Mouse (Mus musculus) stomach, embryonic 16.5 days (tissue): Measurements from ENCODE around the gene Nyx. TPM values are rescaled to one million over a fixed set of nuclear protein-coding genes. Genes with fewer than 3 reads are reported as not detected.

Experiments
- ATAC-seq: fragments of 200-750 bp; cut with Nextera tagmentation; 2 replicates; pipeline ENCODE4 v1.8.0; 2017; ENCODE audit warnings: moderate number of reproducible peaks, moderate TSS enrichment; ENCODE audit not compliant: insufficient read depth, low FRiP score
- H3K27ac ChIP-seq: fragments of 300-500 bp; sonication (generic); 2 replicates; pipeline ENCODE4 v1.5.1; 2014; ENCODE audit warnings: low read length
- H3K27me3 ChIP-seq: fragments of 300-500 bp; sonication (generic); 2 replicates; pipeline ENCODE4 v1.6.1; 2014; ENCODE audit warnings: low read length, control low read depth, mixed read lengths; ENCODE audit not compliant: control insufficient read depth, insufficient read depth
- H3K36me3 ChIP-seq: fragments of 300-500 bp; sonication (generic); 2 replicates; pipeline ENCODE4 v1.6.1; 2014; ENCODE audit warnings: low read length; ENCODE audit not compliant: control insufficient read depth, insufficient read depth
- H3K4me1 ChIP-seq: fragments of 300-500 bp; sonication (generic); 2 replicates; pipeline ENCODE4 v1.6.1; 2014; ENCODE audit warnings: low read length, control low read depth, mixed read lengths; ENCODE audit not compliant: control insufficient read depth, insufficient read depth
- H3K4me2 ChIP-seq: fragments of 300-500 bp; sonication (generic); 2 replicates; pipeline ENCODE4 v1.6.1; 2014; ENCODE audit warnings: low read depth, low read length, mixed read lengths
- H3K4me3 ChIP-seq: fragments of 300-500 bp; sonication (generic); replicated peaks from 2 replicates; pipeline ENCODE4 v1.5.1; 2014; ENCODE audit warnings: mild to moderate bottlenecking, low read length
- H3K9ac ChIP-seq: fragments of 300-500 bp; sonication (generic); 2 replicates; pipeline ENCODE4 v1.6.1; 2014; ENCODE audit warnings: low read length
- H3K9me3 ChIP-seq: fragments of 300-500 bp; sonication (generic); replicated peaks from 2 replicates; pipeline ENCODE4 v1.6.1; 2016; ENCODE audit warnings: low read length, control low read depth; ENCODE audit not compliant: control insufficient read depth
- WGBS: fragments of 180-500 bp; shearing (Covaris S2); extraction: QIAGEN DNeasy Blood & Tissue Kit; methylation state at CpG from one replicate; pipeline ENCODE4 v1.1.7; 2014; 5-methylcytosine and 5-hydroxymethylcytosine counted together
- polyA plus RNA-seq: library from polyadenylated mRNA; unstranded; fragments of >200 nt; fragmentation: Nextera tagmentation; extraction: Ambion mirVana; gene quantifications from 2 replicates; pipeline ENCODE4 v1.2.1, GENCODE M21; 2015

Nyx gene
- polyA plus RNA-seq, 1 experiment from 2014 or later, result 0.06 TPM

- H3K9ac ChIP-seq, result no peak overlapping the region
- no peak for ATAC-seq
- peaks cover 12% of the 10 kb centered on the region; the same call in 1 of the 2 replicates for H3K9me3 ChIP-seq
- no peaks in the 10 kb centered on the region for H3K36me3 ChIP-seq
- no peak overlapping the region for H3K27ac ChIP-seq
- H3K4me1 ChIP-seq, result no peaks in the 10 kb centered on the region
- peaks cover 12% of the 10 kb centered on the region; the same call in 1 of the 2 replicates for H3K27me3 ChIP-seq
- H3K4me3 ChIP-seq, result no peak overlapping the region
- H3K4me2 ChIP-seq, result no peak overlapping the region
Measured at GRCm38 (mm10) chrX:13484447-13484846, 18.5 kb downstream of the Nyx start.

DNA sequence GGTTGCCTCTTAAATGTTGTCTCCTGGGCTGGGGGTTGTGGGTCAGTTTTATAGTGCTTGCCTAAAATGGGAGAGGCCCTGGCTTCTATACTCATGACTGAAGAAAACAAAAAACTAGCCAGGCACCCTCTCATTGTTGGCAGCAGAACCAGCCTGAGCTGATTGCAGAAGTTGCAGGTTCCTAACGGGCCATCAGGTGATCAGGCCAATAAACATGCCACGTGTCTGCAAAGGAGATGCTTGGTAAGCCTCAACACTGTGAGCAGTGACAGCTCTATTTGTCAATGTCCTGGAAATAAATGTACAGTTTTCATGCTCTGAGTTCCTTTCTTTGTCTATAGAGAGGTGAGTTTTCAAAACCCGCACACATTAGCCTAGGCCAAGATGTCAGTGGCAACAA lies 23.1 kb downstream of the Nyx start:
- Histone ChIP-seq H3K36me3 (no peaks in the 10 kb centered on the region), H3K27ac (no peak overlapping the region), H3K4me2 (no peak overlapping the region), H3K27me3 (peaks cover 12% of the 10 kb centered on the region; the same call in 1 of the 2 replicates), H3K9me3 (peaks cover 12% of the 10 kb centered on the region; the same call in 1 of the 2 replicates), H3K9ac (no peak overlapping the region), H3K4me3 (no peak overlapping the region), H3K4me1 (no peaks in the 10 kb centered on the region)
- ATAC-seq, result no peak
- 68% methylated on average over 3 of the region's 3 CpGs for WGBS

DNA sequence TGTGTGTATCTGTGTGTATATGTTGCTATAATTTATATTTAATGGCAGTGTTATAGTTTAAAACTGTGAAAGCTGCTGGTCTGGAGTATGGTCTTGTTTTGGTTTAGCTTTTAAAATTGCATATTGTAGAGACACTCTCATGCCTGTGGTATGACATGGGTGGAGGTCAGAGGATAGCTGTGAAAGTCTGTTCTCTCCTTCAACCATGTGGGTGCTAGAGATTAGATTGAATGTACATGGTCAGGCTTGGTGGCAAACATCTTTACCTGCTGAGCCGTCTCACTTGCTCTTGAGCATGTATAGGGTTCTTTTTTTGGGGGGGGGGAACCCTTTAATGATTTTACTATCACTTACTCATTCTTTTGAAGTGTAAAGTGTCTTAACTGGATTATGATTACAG lies 23.9 kb downstream of the Nyx start:
- Histone ChIP-seq H3K9me3 (peaks cover 12% of the 10 kb centered on the region; the same call in 1 of the 2 replicates), H3K36me3 (no peaks in the 10 kb centered on the region), H3K9ac (no peak overlapping the region), H3K4me3 (no peak overlapping the region), H3K4me1 (no peaks in the 10 kb centered on the region), H3K4me2 (no peak overlapping the region), H3K27me3 (peaks cover 12% of the 10 kb centered on the region; the same call in 1 of the 2 replicates), H3K27ac (no peak overlapping the region)
- WGBS, result 75% methylated on average over 1 of the region's 1 CpGs
- no peak for ATAC-seq

DNA sequence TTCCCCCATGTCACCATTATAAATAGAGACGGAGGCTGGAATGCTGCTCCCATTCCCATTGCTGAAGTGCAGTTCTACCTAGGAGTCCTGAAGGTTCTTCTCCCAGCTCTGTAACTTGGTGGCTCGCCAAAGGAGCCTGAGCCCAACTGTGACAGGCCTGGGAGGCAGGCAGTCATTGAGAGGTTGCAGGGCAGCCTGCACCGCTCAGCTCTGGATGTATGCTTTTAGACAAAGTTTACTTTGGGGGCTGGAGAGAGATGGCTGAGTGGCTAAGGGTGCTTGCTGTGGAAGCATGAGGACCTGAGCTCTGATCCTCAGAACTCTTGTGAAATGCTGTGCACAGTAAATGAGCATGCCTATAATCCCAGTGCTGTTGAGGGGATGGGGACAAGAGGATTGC lies 25.0 kb downstream of the Nyx start:
- no peak overlapping the region for H3K27ac ChIP-seq
- WGBS, result 48% methylated on average over 3 of the region's 3 CpGs
- H3K4me1 ChIP-seq, result no peaks in the 10 kb centered on the region
- H3K4me2 ChIP-seq, result no peak overlapping the region
- no peaks in the 10 kb centered on the region for H3K36me3 ChIP-seq
- H3K4me3 ChIP-seq, result no peak overlapping the region
- peaks cover 8% of the 10 kb centered on the region; the same call in 1 of the 2 replicates for H3K9me3 ChIP-seq
- peaks cover 8% of the 10 kb centered on the region; the same call in 1 of the 2 replicates for H3K27me3 ChIP-seq
- ATAC-seq, result no peak
- no peak overlapping the region for H3K9ac ChIP-seq

GRCm38 (mm10) chrX:13492922-13493321 lies 27.0 kb downstream of the Nyx start:
- Histone ChIP-seq H3K9me3 (no peaks in the 10 kb centered on the region), H3K4me1 (no peaks in the 10 kb centered on the region), H3K4me3 (no peak overlapping the region), H3K27ac (no peak overlapping the region), H3K27me3 (peaks cover 4% of the 10 kb centered on the region; the same call in 1 of the 2 replicates), H3K36me3 (no peaks in the 10 kb centered on the region), H3K9ac (no peak overlapping the region), H3K4me2 (no peak overlapping the region)
- no peak for ATAC-seq

GRCm38 (mm10) chrX:13494892-13495703 lies 29.2 kb downstream of the Nyx start:
- Histone ChIP-seq H3K9ac (no peak overlapping the region), H3K36me3 (no peaks in the 10 kb centered on the region), H3K27ac (no peak overlapping the region), H3K9me3 (no peaks in the 10 kb centered on the region), H3K4me3 (no peak overlapping the region), H3K27me3 (peaks cover 4% of the 10 kb centered on the region; the same call in 1 of the 2 replicates), H3K4me1 (no peaks in the 10 kb centered on the region), H3K4me2 (no peak overlapping the region)
- no peak for ATAC-seq
- WGBS, result 74% methylated on average over 8 of the region's 8 CpGs

- Histone ChIP-seq H3K4me1 (no peaks in the 10 kb centered on the region), H3K27ac (no peak overlapping the region), H3K27me3 (0 out of 2 replicates have a peak, but pooled peaks cover 4% of the 10 kb centered on the region), H3K9ac (no peak overlapping the region), H3K4me3 (no peak overlapping the region), H3K9me3 (no peaks in the 10 kb centered on the region), H3K4me2 (no peak overlapping the region), H3K36me3 (no peaks in the 10 kb centered on the region)
- no peak for ATAC-seq
- WGBS, result 72% methylated on average over 4 of the region's 4 CpGs
Measured at GRCm38 (mm10) chrX:13500284-13500683, 34.4 kb downstream of the Nyx start.

GRCm38 (mm10) chrX:13502862-13503375 lies 37.0 kb downstream of the Nyx start:
- Histone ChIP-seq H3K27ac (no peak overlapping the region), H3K36me3 (no peaks in the 10 kb centered on the region), H3K4me3 (no peak overlapping the region), H3K9me3 (no peaks in the 10 kb centered on the region), H3K9ac (no peak overlapping the region), H3K27me3 (no peaks in the 10 kb centered on the region), H3K4me2 (no peak overlapping the region), H3K4me1 (no peaks in the 10 kb centered on the region)
- WGBS, result 56% methylated on average over 7 of the region's 7 CpGs
- no peak for ATAC-seq

DNA sequence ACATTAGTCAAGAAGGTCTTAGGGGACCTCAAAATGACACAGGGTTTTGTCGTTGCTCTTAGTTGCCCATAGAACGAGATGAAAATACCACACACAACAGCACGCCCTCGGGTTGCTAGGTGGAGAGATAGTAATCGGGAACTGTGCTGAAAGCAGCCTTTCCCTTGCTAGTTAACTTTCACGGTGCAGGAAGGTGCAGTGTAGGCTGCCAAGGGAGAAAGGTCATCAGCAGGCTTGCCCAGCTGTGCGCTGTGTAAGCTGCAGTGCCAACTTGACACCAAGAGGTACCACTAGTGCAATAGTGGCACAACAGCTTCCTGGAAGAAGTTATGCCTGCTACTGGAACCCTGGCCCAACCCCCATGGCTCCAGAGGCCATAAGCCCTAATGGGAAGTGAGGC lies 38.5 kb downstream of the Nyx start:
- no peak overlapping the region for H3K9ac ChIP-seq
- no peaks in the 10 kb centered on the region for H3K36me3 ChIP-seq
- no peak overlapping the region for H3K27ac ChIP-seq
- no peak overlapping the region for H3K4me2 ChIP-seq
- no peaks in the 10 kb centered on the region for H3K9me3 ChIP-seq
- no peak overlapping the region for H3K4me3 ChIP-seq
- 89% methylated on average over 7 of the region's 7 CpGs for WGBS
- no peaks in the 10 kb centered on the region for H3K4me1 ChIP-seq
- no peak for ATAC-seq
- no peaks in the 10 kb centered on the region; the same call in 1 of the 2 replicates for H3K27me3 ChIP-seq
